Mouse (Mus musculus) C2C12 (cell line): ENCODE measurements around the gene Pip5kl1.

ENCODE experiments used
- CEBPB ChIP-seq: IDR thresholded peaks from one replicate; pipeline ENCODE4 v1.6.1; 2011; ENCODE audit warnings: low read depth, mild to moderate bottlenecking, control low read depth, moderate library complexity
- CTCF ChIP-seq: IDR thresholded peaks from one replicate; pipeline ENCODE4 v1.5.1; 2011; ENCODE audit not compliant: control insufficient read depth, insufficient read depth, insufficient read length
- MAX ChIP-seq: IDR thresholded peaks from one replicate; pipeline ENCODE4 v1.6.1; 2011; ENCODE audit warnings: mild to moderate bottlenecking, control low read depth
- MYOG ChIP-seq: IDR thresholded peaks from one replicate; pipeline ENCODE4 v1.6.1; 2011; ENCODE audit not compliant: control insufficient read depth, insufficient read length; ENCODE audit errors: extremely low read depth

- TF ChIP-seq CTCF, result no peak
- no peak for TF ChIP-seq MAX
- no peak for TF ChIP-seq MYOG
- TF ChIP-seq CEBPB, result no peak
These were observed 34.3 kb downstream of the Pip5kl1 start for GRCm38 (mm10) chr2:32608778-32609435.
